Mouse (Mus musculus) bone marrow macrophage, adult 2 months (primary cell): ENCODE data around the gene Ahcyl1. TPM values are rescaled to one million over a fixed set of nuclear protein-coding genes. Genes with fewer than 3 reads are reported as not detected.

Source experiments
- H3K27ac ChIP-seq: 2 replicates; pipeline ENCODE4 v1.5.1; 2012; ENCODE audit warnings: low read depth, low read length; ENCODE audit not compliant: insufficient read depth
- H3K4me1 ChIP-seq: 2 replicates; pipeline ENCODE4 v1.6.1; 2012; ENCODE audit warnings: low read length; ENCODE audit not compliant: control insufficient read depth, insufficient read depth
- H3K4me3 ChIP-seq: 2 replicates; pipeline ENCODE4 v1.5.1; 2012; ENCODE audit warnings: mild to moderate bottlenecking, low read length, moderate library complexity; ENCODE audit not compliant: insufficient read depth
- CTCF ChIP-seq: IDR thresholded peaks from 2 replicates; pipeline ENCODE4 v1.5.1; 2012; ENCODE audit warnings: low read depth, mild to moderate bottlenecking, low read length, moderate library complexity
- POLR2A ChIP-seq: IDR thresholded peaks from 2 replicates; pipeline ENCODE4 v1.6.1; 2012; ENCODE audit warnings: mild to moderate bottlenecking, low read depth, low read length, borderline replicate concordance
- polyA plus RNA-seq: library from polyadenylated mRNA; stranded (reverse); fragments of >200 nt; gene quantifications from 2 replicates; pipeline ENCODE4 v1.2.4, GENCODE M21; 2012; ENCODE audit not compliant: missing spikeins, insufficient read depth, insufficient read length

Gene Ahcyl1
- polyA plus RNA-seq, 1 experiment: 87.4 TPM

DNA sequence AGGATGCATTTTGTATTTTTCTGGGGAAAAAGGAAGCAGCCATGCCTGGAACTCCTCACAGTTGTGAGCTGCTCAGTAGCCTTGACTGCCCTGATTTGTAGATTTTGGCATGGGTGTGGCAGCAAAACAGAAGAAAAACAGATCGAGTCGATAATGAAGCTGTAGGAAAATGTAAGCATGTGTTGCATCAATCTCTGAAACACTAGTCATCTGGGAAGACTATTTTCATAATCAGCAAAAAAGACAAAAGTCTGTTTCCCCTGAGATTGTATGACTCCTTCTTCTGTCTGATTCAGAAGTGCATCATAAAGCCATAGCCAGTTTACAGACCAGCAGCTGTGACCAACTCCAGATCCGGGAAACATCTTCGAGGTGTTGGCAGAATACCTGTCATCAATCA, 10.9 kb upstream of the Ahcyl1 start:
- H3K4me3 ChIP-seq: no peak overlapping the region
- no peak overlapping the region for H3K27ac ChIP-seq
- TF ChIP-seq CTCF: no peak
- no peak for TF ChIP-seq POLR2A
- peaks cover 16% of the 10 kb centered on the region for H3K4me1 ChIP-seq

DNA sequence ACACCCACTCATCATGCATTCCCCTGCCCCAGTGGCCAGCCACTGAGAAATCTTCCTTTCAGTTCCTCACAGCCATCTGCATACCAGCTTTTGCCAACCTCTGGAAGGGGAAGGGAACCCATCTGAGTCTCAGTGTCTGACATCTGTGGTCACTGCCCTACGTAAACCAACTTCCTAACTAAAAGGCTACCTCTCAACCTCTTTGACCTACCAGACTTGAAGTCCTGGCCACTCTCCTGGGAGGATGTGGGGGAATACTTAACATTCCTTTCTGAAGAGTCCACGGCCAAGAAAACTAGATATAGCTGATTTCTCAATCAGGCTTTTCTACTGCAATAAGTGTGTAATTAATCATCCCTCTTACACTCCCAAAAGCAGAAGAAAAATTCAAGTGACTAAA, 9.8 kb upstream of the Ahcyl1 start:
- Histone ChIP-seq H3K4me1 (peaks cover 16% of the 10 kb centered on the region), H3K4me3 (no peak overlapping the region), H3K27ac (no peak overlapping the region)
- TF ChIP-seq CTCF (no peak), POLR2A (no peak)

DNA sequence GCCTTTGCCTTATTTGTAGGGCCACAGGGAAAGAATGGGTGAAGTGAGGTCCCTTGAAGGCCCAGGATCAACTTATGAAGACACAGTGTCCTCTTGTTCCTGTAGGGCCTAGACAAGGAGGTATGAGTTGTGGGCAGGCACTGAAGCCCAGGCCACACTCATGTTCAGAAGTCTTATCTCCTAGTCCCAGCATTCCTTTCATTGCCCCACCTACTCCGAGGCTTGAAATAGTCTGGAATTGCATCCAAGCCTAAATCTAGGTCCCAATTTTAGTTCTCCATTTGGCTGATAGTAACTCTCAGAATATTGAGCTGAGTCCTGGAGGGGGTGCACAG, 8.0 kb upstream of the Ahcyl1 start:
- H3K4me3 ChIP-seq: no peak overlapping the region
- TF ChIP-seq CTCF: no peak
- TF ChIP-seq POLR2A: no peak
- H3K27ac ChIP-seq: no peak overlapping the region
- peaks cover 16% of the 10 kb centered on the region for H3K4me1 ChIP-seq

DNA sequence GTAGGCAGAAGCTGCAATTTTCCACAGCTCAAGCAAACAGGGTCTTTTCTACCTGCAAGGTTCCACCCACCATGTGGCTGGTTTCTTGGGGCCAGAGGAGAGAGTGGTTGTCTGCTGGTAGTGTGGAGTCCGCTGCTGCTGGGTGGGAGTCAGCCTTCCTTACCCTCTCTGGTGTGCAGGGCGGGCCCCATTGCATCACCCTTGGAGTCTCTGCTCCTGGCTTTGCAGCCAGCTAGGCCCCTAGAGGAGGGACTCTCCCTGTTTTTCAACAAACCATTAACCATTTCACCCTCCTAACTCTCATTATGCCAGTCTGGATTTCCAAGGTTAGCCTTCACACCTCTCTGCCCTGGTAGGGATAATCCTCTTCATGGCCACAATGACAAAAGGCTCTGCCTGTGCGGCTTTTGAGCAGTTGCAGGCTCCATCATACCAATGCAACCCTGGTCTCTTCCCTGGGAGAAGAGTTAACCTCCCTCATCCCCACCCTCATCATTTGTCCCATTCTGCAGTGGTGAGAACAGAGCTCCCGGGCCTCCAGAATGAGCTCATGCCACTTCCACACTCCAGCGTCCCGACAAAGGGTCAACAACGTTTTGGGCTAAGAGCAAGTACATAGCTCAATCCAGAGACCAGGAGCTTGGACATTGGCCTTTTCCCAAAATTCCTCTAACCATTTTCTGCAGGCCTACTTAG, 7.5 kb upstream of the Ahcyl1 start:
- H3K4me3 ChIP-seq: no peak overlapping the region

DNA sequence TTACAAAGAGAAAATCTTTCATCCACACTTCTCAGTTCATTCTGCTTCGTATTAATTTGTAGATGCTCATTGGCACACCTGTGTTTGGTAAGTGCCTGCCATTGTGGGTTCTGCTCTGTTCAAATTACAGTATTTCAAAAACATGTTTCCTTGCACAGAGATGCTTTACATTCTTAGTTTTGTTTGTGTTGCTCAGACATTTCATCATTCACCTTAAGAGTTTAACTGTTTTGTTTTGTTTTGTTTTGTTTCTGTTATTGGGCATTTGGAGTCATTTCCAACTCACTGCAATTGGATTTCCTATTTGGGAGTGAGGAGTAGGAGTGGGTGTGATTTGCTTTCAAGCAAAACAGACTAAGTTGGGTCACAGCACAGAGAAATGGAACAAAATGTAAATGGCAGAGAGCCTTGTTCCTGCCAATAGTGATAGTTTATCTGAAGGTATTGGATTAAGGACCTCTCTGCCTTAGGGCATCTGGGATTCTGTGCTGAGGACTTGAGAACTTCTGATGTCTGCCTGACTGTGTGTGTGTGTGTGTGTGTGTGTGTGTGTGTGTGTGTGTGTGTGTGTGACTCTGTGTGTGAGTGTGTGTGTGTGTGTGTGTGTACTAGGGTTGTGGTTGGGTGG, 5.5 kb upstream of the Ahcyl1 start:
- Histone ChIP-seq H3K4me3 (no peak overlapping the region), H3K27ac (no peak overlapping the region), H3K4me1 (peaks cover 11% of the 10 kb centered on the region)
- no peak for TF ChIP-seq CTCF
- no peak for TF ChIP-seq POLR2A

More for the DNA sequence above, 7.5 kb upstream of the Ahcyl1 start:
- no peak for TF ChIP-seq CTCF
- no peak for TF ChIP-seq POLR2A
- no peak overlapping the region for H3K27ac ChIP-seq
- peaks cover 16% of the 10 kb centered on the region for H3K4me1 ChIP-seq

DNA sequence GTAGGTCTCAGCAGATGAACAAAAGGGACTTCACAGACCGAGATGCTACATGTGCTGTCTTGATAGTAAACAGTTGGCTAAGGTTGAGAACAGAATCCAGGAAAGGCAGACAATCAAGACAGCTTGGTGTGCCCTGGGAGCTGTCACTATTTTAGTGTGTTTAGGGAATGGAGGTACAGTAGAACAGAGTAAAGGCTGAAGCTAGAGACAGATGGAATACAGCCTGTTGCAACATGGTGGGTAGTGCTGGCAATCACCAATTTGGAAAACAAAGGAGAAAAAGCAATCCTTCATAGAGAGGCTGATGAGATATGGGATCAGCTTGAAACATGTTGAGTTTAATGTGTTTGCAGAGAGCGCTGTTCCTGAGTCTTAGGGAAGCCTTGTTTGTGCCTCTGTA, 4.3 kb upstream of the Ahcyl1 start:
- Histone ChIP-seq H3K27ac (no peak overlapping the region), H3K4me3 (no peak overlapping the region), H3K4me1 (peaks cover 2% of the 10 kb centered on the region)
- TF ChIP-seq CTCF: no peak
- no peak for TF ChIP-seq POLR2A

DNA sequence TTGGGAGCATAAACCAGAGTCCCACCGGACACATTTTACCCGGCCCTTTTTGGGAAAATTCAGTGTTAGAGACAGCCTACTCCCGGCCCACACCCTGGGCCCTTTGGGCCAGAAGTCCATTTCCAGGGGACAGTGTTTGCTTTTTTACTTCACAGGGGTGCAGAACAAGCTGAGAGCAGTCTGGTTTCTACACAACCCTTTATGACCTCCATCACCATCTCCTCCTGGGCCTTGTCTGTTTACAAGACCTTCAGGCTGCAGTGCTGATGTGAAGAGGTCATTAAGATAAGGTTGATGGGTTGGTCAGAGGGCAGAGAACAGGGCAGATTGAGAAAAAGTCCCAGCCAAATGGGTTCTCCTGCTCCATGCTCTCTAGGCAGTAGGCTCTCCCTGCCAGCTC, 550 bp upstream of the Ahcyl1 start:
- Histone ChIP-seq H3K4me3 (no peak overlapping the region), H3K27ac (no peak overlapping the region), H3K4me1 (peaks cover 5% of the 10 kb centered on the region; the same call in 1 of the 2 replicates)
- TF ChIP-seq CTCF (no peak), POLR2A (no peak)

DNA sequence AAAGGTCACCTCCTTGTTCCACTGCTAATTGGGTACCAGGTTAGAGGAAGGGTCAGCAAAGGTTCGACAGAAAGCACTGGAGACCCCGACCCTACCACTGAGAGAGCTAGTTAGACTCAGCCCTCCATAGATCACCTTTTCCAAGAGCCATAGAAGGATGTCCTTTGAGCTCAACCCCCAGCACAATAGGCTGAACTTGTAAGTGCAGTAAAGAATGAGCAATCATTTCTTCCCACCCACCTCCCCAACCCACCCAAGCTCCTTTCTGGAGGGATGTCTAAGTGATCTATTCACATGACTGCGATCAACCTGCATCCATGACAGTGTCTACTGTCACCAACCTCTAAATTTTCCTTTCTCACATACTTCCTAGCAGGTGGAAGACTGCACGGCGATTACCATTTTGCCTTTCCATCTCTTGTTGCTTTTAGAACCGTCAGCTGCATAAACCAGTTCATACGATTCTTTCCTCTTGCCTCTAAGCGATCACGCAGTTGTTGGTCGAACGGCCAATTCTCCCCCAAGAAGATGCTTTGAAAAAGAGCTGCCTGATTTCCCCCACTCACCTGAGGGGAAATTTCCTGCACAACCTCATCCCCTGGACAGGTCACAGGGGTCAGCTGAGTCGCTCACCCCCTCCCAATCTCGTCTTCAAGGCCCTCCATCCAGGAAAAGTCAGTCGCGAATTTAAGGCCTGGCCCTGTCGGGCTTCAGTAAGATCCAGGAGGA, 977 bp downstream of the Ahcyl1 start:
- Histone ChIP-seq H3K4me3 (peak overlapping the region; percentile 87), H3K27ac (peak overlapping the region; percentile 50), H3K4me1 (peaks cover 13% of the 10 kb centered on the region; the same call in 1 of the 2 replicates)
- no peak for TF ChIP-seq POLR2A
- no peak for TF ChIP-seq CTCF

DNA sequence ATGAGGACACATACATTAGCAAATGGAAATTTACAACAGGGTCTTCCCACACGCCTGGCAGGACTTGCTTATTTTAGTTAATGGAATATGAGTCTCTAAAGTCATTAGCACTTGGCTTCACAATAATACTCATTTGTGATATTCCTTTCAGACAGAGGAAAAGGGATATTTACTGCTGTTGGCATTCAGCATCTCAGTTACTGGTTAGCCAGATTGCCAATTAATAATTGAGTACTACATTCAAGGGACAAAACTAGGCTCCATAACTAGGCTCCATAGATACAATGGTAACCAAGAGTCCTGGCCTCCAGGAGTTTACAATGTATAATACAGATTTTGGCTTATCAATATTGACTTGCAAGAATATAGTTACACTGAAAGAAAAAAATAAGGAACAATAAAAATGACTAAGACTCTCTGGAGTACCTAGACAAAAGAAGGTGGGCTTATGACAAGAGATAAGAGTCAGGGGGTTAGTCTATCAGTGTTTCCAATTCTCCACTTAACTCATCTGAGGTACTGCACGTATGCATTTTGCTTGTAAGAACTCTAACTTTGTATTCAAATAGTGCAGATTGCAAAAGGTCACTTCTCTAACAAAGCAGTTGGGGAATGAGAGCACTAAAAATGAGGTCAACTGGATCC, 2.0 kb downstream of the Ahcyl1 start:
- no peak overlapping the region for H3K27ac ChIP-seq
- no peak for TF ChIP-seq CTCF
- TF ChIP-seq POLR2A: no peak
- no peak overlapping the region for H3K4me3 ChIP-seq
- peaks cover 18% of the 10 kb centered on the region for H3K4me1 ChIP-seq
